Mouse (Mus musculus) lung, embryonic 16.5 days (tissue): Measurements from ENCODE around the gene Zfp324. TPM values are rescaled to one million over a fixed set of nuclear protein-coding genes. Genes with fewer than 3 reads are reported as not detected.

Experiments used
- ATAC-seq: fragments of 200-750 bp; cut with Nextera tagmentation; 2 replicates; pipeline ENCODE4 v1.8.0; 2017; ENCODE audit warnings: low read depth, mild to moderate bottlenecking, moderate library complexity
- H3K27ac ChIP-seq: fragments of 300-500 bp; sonication (generic); 2 replicates; pipeline ENCODE4 v1.5.1; 2014; ENCODE audit warnings: mild to moderate bottlenecking, control low read depth, low read length
- H3K27me3 ChIP-seq: fragments of 300-500 bp; sonication (generic); 2 replicates; pipeline ENCODE4 v1.6.1; 2014; ENCODE audit warnings: low read depth, low read length, mixed read lengths; ENCODE audit not compliant: control insufficient read depth, insufficient read depth
- H3K36me3 ChIP-seq: fragments of 300-500 bp; sonication (generic); 2 replicates; pipeline ENCODE4 v1.6.1; 2014; ENCODE audit warnings: low read length; ENCODE audit not compliant: control insufficient read depth, insufficient read depth
- H3K4me1 ChIP-seq: fragments of 300-500 bp; sonication (generic); replicated peaks from 2 replicates; pipeline ENCODE4 v1.6.1; 2014; ENCODE audit warnings: low read length, mixed read lengths; ENCODE audit not compliant: control insufficient read depth, insufficient read depth
- H3K4me2 ChIP-seq: fragments of 300-500 bp; sonication (generic); 2 replicates; pipeline ENCODE4 v1.6.1; 2014; ENCODE audit warnings: low read depth, low read length, control low read depth
- H3K4me3 ChIP-seq: fragments of 300-500 bp; sonication (generic); 2 replicates; pipeline ENCODE4 v1.5.1; 2014; ENCODE audit warnings: mild to moderate bottlenecking, low read length, control low read depth
- H3K9ac ChIP-seq: fragments of 300-500 bp; sonication (generic); 2 replicates; pipeline ENCODE4 v1.6.1; 2014; ENCODE audit warnings: low read length, control low read depth
- H3K9me3 ChIP-seq: fragments of 300-500 bp; sonication (generic); 2 replicates; pipeline ENCODE4 v1.6.1; 2016; ENCODE audit warnings: low read length; ENCODE audit not compliant: control insufficient read depth
- WGBS: fragments of 180-500 bp; shearing (Covaris S2); extraction: QIAGEN DNeasy Blood & Tissue Kit; methylation state at CpG from one replicate; pipeline ENCODE4 v1.1.7; 2014; 5-methylcytosine and 5-hydroxymethylcytosine counted together
- polyA plus RNA-seq: library from polyadenylated mRNA; unstranded; fragments of >200 nt; fragmentation: Nextera tagmentation; extraction: Ambion mirVana; gene quantifications from 2 replicates; pipeline ENCODE4 v1.2.1, GENCODE M21; 2015

Zfp324 gene
- polyA plus RNA-seq, 1 experiment from 2014 or later, result 9.7 TPM

DNA sequence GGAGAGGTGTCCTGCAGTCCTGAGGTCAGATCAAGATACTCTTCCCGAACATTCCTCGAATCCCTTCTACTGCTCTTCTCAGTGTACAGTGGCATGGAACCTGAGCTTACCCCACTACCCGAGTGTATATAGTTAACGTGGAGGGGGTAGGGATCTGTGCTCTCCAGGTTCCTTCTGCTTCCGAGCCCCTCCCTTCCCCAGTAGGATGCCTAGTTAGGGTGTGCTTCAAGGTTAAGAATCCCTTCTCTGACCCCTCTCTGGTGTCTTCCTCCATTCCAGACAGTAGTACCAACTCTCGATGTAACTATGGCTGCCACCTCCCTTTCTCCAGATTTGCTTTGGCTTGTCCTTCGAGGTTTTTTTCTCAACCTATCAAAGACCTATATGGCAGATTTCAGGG is 14.7 kb downstream of the Zfp324 start:
- no peak overlapping the region for H3K4me3 ChIP-seq
- no peaks in the 10 kb centered on the region for H3K27me3 ChIP-seq
- 79% methylated on average over 7 of the region's 7 CpGs for WGBS
- no peak for ATAC-seq
- H3K9ac ChIP-seq, result no peak overlapping the region
- peaks cover 10% of the 10 kb centered on the region for H3K4me1 ChIP-seq
- H3K27ac ChIP-seq, result no peak overlapping the region
- no peaks in the 10 kb centered on the region for H3K9me3 ChIP-seq
- H3K36me3 ChIP-seq, result no peaks in the 10 kb centered on the region
- no peak overlapping the region for H3K4me2 ChIP-seq

DNA sequence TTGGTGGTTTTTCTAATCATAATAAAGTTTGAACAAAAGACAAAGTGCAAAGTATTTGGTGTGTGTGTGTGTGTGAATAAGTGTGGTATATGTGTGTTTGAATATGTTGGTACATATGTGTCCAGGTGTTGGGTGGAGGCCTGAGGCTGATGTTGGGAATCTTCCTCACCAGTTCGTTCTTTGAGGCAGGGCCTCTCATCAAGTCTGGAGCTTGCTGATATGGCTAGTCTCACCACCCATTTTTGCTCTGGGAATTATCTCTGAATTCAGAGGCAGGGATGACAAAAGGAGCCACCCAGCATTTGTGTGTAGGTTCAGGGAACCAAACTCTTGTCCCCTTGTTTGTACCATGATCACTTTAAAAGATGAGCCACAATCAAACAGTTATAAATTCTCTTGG is 20.1 kb downstream of the Zfp324 start:
- Histone ChIP-seq H3K9me3 (no peaks in the 10 kb centered on the region), H3K27ac (no peak overlapping the region), H3K36me3 (no peaks in the 10 kb centered on the region), H3K4me3 (no peak overlapping the region), H3K4me2 (no peak overlapping the region), H3K9ac (no peak overlapping the region), H3K4me1 (no peaks in the 10 kb centered on the region), H3K27me3 (no peaks in the 10 kb centered on the region)
- ATAC-seq, result no peak
- WGBS, result 76% methylated on average over 1 of the region's 1 CpGs

DNA sequence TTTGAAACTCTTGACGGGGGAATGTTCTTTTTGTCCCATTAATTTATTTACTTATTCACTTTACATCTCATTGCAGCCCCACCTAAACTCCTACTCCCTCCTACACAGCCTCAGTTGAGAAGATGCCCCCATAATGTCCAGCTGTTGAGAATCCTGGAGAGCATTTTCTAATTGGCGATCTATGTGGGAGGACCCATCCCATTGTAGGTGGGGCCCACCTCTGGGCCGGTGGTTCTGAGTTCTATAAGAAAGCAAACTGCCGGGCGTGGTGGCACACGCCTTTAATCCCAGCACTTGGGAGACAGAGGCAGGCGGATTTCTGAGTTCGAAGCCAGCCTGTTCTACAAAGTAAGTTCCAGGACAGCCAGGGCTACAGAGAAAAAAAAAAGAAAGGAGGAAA is 21.3 kb downstream of the Zfp324 start:
- Histone ChIP-seq H3K9ac (no peak overlapping the region), H3K9me3 (no peaks in the 10 kb centered on the region), H3K27ac (no peak overlapping the region), H3K4me3 (no peak overlapping the region), H3K4me2 (no peak overlapping the region), H3K4me1 (no peaks in the 10 kb centered on the region), H3K36me3 (no peaks in the 10 kb centered on the region), H3K27me3 (no peaks in the 10 kb centered on the region)
- 83% methylated on average over 8 of the region's 8 CpGs for WGBS
- no peak for ATAC-seq

DNA sequence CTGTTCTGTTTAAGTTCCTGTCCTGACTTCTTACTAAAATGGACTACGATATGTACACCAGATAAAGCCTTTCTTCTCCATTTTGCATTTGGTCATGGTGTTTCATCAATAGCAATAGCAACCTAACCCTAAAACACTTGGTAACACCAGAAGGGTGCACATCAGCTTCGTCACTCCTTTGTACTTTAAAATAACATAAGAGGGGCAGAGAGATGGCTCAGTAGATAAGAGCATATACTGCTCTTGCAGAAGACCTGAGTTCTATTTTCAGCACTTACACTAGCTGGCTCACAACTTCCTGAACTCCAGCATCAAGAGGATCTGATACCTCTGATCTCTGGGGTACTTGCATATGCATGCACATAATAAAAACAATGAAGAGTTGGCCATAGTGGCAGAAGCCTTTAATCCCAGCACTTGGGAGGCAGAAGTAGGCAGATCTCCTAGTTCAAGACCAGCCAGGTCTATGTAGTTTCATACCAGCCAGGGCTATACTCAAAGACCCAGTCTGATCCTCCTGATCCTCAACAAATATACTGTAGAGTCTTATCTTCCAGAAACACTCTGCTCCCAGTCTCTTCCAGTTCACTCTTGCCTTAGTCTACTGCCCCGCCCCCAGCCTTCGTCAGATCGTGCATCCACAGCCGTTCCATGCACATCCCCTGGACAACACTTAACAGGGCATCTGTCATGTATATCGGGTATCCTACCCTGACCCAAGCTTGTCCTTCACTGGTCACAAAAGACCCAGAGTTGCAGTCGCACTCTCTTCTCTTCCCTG is 22.0 kb downstream of the Zfp324 start:
- Histone ChIP-seq H3K27ac (no peak overlapping the region), H3K4me3 (no peak overlapping the region), H3K9ac (no peak overlapping the region), H3K9me3 (no peaks in the 10 kb centered on the region), H3K4me1 (no peaks in the 10 kb centered on the region), H3K36me3 (no peaks in the 10 kb centered on the region), H3K27me3 (no peaks in the 10 kb centered on the region), H3K4me2 (no peak overlapping the region)
- ATAC-seq, result no peak
- 77% methylated on average over 8 of the region's 8 CpGs for WGBS

DNA sequence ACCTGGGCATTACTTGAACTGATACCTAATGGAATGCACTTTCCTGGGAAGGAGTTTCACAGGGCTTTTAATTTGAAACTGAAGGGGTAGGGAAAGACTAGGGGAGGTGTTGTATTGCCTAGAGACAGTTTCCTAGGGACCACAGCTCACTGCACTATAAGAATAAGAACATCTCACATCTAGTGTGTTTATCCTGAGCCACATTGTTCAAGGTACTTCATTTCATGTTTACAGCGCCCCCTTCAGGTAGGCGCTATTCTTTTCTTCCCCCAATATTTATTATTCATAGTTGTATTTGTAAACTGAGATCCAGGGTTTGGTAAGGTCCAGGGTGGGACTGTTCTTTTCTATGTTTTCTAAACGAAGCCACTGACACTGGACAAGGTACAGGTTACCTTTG is 26.6 kb downstream of the Zfp324 start:
- Histone ChIP-seq H3K4me3 (no peak overlapping the region), H3K4me2 (no peak overlapping the region), H3K27ac (no peak overlapping the region), H3K9ac (no peak overlapping the region), H3K27me3 (no peaks in the 10 kb centered on the region), H3K4me1 (no peaks in the 10 kb centered on the region), H3K36me3 (no peaks in the 10 kb centered on the region), H3K9me3 (no peaks in the 10 kb centered on the region)
- no peak for ATAC-seq
- 7% methylated on average over 3 of the region's 3 CpGs for WGBS

DNA sequence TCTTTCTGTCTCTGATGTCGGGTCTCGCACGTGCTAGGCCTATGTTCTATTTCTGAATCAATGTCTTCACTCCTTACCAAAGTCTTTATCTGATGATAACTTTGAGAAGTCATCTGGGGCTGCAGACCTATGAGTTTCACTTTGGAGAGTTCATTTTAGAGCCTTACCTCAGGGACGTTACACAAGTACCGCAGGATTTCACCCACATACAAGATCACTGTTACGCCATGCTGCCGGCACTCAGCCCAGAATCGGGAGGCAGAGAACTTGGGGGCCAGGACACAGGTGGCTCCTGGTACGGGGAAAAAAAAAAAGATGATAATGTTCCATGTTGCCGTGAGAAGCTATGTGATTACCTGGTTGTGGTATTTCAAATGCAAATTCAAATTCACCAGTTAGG is 27.5 kb downstream of the Zfp324 start:
- H3K9me3 ChIP-seq, result no peaks in the 10 kb centered on the region
- no peak for ATAC-seq
- no peak overlapping the region for H3K4me3 ChIP-seq
- H3K36me3 ChIP-seq, result no peaks in the 10 kb centered on the region
- no peak overlapping the region for H3K4me2 ChIP-seq
- H3K4me1 ChIP-seq, result no peaks in the 10 kb centered on the region
- H3K27me3 ChIP-seq, result no peaks in the 10 kb centered on the region
- no peak overlapping the region for H3K9ac ChIP-seq
- WGBS, result 86% methylated on average over 10 of the region's 10 CpGs
- no peak overlapping the region for H3K27ac ChIP-seq

DNA sequence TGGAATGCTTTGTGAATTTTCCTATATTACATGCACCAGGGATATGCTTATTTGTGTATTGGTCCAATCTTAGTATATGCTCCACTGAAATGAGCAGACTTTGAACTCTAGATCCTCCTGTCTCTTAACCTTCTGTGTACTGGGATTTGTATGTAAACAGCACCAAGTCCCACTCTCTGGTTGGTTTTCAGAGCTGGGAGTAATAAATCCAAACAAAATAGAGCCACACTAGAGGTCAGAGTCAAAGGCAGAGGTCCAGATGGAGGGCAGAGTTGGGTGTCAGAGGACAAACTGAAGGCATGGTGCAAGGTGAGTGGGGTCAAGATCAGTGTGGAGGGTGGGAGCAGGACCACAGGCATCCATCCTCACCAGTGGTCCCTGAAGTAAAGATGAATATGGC is 30.2 kb downstream of the Zfp324 start:
- H3K4me1 ChIP-seq, result no peaks in the 10 kb centered on the region
- no peak overlapping the region for H3K4me2 ChIP-seq
- no peaks in the 10 kb centered on the region for H3K27me3 ChIP-seq
- no peak for ATAC-seq
- no peak overlapping the region for H3K9ac ChIP-seq
- no peak overlapping the region for H3K4me3 ChIP-seq
- H3K36me3 ChIP-seq, result no peaks in the 10 kb centered on the region
- no peaks in the 10 kb centered on the region for H3K9me3 ChIP-seq
- H3K27ac ChIP-seq, result no peak overlapping the region

DNA sequence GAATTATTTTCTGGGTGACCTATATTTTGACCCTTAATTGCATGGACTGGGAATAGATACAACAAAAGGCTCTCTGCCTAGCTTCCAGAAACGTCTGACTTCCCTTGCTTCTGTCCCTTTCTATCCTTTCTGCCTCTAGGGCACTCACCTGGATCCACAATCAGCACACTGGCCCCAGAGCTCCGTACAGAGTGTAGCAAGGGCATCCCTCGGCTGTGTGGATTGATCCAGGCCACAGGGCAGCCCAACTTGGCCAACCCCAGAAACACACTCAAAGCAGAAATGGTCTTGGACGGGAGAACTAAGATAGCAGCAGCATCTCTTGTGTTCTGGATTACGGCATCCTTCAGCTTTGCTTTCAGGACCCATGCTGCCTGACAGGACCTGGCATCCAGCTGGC is 31.6 kb downstream of the Zfp324 start:
- Histone ChIP-seq H3K4me3 (no peak overlapping the region), H3K36me3 (no peaks in the 10 kb centered on the region), H3K27ac (no peak overlapping the region), H3K9me3 (no peaks in the 10 kb centered on the region), H3K9ac (no peak overlapping the region), H3K27me3 (no peaks in the 10 kb centered on the region), H3K4me2 (no peak overlapping the region), H3K4me1 (no peaks in the 10 kb centered on the region)
- no peak for ATAC-seq
- WGBS, result 66% methylated on average over 5 of the region's 5 CpGs

DNA sequence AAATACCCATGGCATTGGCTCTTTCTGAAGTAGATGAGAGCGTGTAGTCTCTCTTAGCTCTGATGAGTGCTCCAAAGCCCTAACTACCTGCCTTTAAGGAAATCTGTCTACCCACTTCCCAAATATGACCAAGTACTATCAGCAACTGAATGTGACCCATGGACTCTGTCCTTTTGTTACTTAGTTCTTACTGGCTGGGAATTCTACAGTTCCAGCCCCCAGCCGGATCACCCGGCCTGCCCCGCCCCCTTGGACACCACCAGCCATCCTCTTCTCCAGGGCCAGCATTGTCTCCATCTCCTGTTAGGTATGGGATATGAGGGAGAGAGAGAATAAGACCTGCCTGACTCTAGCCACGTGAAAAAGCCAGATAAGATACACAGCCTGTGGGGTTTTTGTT is 32.4 kb downstream of the Zfp324 start, which contains the start of gene Slc27a5:
Gene Slc27a5 (minus strand): TSS at position 140 of the 400 bp plus-strand sequence.
- Histone ChIP-seq H3K36me3 (no peaks in the 10 kb centered on the region), H3K9ac (no peak within 1 kb of the TSS), H3K4me2 (no peak within 1 kb of the TSS), H3K27ac (no peak within 1 kb of the TSS), H3K4me1 (no peaks in the 10 kb centered on the region), H3K27me3 (no peaks in the 10 kb centered on the region), H3K9me3 (no peaks in the 10 kb centered on the region), H3K4me3 (no peak within 1 kb of the TSS)
- 70% methylated on average over 5 of the region's 5 CpGs for WGBS
- no peak for ATAC-seq

DNA sequence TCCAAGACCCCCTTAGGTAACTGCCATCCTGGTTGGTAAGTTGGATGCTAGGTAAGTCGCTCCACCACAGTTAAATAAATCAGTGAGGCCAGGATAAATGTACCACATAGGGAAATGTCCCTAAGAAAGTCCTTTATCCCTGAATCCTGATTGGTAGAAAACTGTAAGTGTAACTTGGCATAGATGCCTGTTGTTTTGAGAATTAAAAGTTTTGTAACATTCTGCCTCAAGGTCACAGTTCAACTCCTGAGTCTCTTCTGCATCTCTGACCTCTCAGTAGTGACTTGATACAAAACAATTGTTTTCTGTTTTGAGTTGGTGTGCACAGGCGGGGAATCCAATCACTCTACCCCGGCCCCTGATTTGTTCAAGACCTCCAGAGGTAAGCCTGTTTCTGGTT is 33.2 kb downstream of the Zfp324 start, which contains the start of gene Trim28:
Gene Trim28 (plus strand): TSS at position 264 of the 400 bp plus-strand sequence.
- H3K4me2 ChIP-seq, result no peak within 1 kb of the TSS
- no peak within 1 kb of the TSS for H3K9ac ChIP-seq
- 88% methylated on average over 3 of the region's 3 CpGs for WGBS
- H3K4me3 ChIP-seq, result no peak within 1 kb of the TSS
- ATAC-seq, result no peak
- H3K27ac ChIP-seq, result no peak within 1 kb of the TSS
- no peaks in the 10 kb centered on the region for H3K36me3 ChIP-seq
- no peaks in the 10 kb centered on the region for H3K27me3 ChIP-seq
- no peaks in the 10 kb centered on the region for H3K9me3 ChIP-seq
- no peaks in the 10 kb centered on the region for H3K4me1 ChIP-seq
